Mouse (Mus musculus) olfactory bulb, adult 2 months (tissue): ENCODE data around the gene Dgkb. TPM values are rescaled to one million over a fixed set of nuclear protein-coding genes. Genes with fewer than 3 reads are reported as not detected.

Experiments used
- H3K27ac ChIP-seq: fragments of 200-500 bp; 2 replicates; pipeline ENCODE4 v1.5.1; 2012; ENCODE audit warnings: low read depth, low read length; ENCODE audit not compliant: insufficient read depth
- H3K4me1 ChIP-seq: fragments of 200-500 bp; 2 replicates; pipeline ENCODE4 v1.6.1; 2012; ENCODE audit warnings: low read length; ENCODE audit not compliant: control insufficient read depth, insufficient read depth
- H3K4me3 ChIP-seq: fragments of 200-500 bp; 2 replicates; pipeline ENCODE4 v1.5.1; 2012; ENCODE audit warnings: mild to moderate bottlenecking, low read depth, low read length, moderate library complexity; ENCODE audit not compliant: insufficient read depth
- CTCF ChIP-seq: fragments of 200-500 bp; IDR thresholded peaks from 2 replicates; pipeline ENCODE4 v1.5.1; 2012; ENCODE audit warnings: low read depth, mild to moderate bottlenecking, low read length, moderate library complexity; ENCODE audit not compliant: insufficient read depth
- POLR2A ChIP-seq: fragments of 200-500 bp; IDR thresholded peaks from 2 replicates; pipeline ENCODE4 v1.6.1; 2012; ENCODE audit warnings: mild to moderate bottlenecking, low read depth, low read length, moderate library complexity; ENCODE audit not compliant: insufficient read depth
- WGBS: fragments of 180-500 bp; shearing (Covaris S2); methylation state at CpG from one replicate; pipeline ENCODE4 v1.1.7; 2018; 5-methylcytosine and 5-hydroxymethylcytosine counted together
- polyA plus RNA-seq: library from polyadenylated mRNA; stranded (reverse); fragments of >200 nt; gene quantifications from 2 replicates; pipeline ENCODE4 v1.2.4, GENCODE M21; 2012; ENCODE audit warnings: low replicate concordance; ENCODE audit not compliant: missing spikeins, insufficient read depth, insufficient read length

Dgkb gene
- polyA plus RNA-seq, 1 experiment = not detected

DNA sequence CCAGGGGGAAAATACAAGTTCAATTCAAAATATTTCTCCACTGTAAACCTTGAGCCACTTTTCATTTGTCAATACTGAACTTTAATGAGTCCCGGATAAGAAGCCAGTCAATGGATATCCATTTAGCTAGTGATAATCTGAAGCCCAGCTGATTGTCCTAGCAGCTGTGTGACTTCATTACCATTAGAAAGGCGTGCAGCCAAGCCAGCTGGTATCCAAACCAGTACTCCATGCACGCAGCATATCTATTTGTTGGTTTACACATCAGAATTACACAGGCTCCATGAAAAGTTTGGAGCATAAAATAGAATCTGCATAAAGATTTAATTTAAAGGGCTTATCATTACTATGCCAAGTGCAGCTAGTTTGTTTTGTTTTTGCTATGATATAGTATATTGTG, 486.3 kb downstream of the Dgkb start:
- 41% methylated on average over 3 of the region's 3 CpGs for WGBS
- TF ChIP-seq CTCF (no peak), POLR2A (no peak)
- Histone ChIP-seq H3K4me3 (no peak overlapping the region), H3K4me1 (no peaks in the 10 kb centered on the region), H3K27ac (no peak overlapping the region)

DNA sequence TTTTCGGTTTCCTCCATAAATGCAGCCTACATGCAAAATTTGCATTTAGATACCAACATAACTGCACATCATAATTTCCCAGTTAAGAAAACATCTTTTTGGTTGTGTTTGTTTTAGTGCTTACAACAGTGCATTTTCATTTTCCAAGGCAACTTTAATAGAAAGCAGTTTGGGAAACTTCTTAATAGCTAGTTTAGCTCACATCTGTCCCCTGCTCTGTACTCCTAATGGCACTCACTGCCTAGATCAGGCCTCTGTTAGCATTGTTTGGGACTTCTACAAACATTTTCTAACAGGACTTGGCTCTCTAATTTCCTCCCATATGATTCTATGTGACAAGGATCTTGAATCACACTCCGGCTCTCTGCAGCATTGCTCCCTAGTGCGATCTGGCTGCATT, 486.7 kb downstream of the Dgkb start:
- Histone ChIP-seq H3K4me3 (no peak overlapping the region), H3K4me1 (no peaks in the 10 kb centered on the region), H3K27ac (no peak overlapping the region)
- 53% methylated on average over 3 of the region's 3 CpGs for WGBS
- TF ChIP-seq POLR2A (no peak), CTCF (no peak)

DNA sequence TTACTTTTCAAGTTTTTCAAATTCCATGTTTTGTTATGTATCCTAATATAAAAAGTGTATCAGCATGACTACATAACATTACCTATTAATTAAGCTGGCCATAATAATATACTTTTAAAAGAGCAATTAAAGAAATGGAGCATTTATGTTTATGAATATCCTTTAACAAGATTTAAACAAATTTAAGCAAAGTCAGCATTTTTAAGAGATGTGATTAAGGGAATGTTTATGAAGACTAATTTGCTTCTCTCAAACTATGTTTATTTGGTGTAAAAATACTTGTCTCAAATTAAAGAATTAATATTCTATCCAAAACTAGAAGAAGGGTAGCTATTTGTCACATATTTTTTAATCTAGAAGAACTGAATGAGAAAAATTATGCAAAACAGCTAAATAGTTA, 492.4 kb downstream of the Dgkb start:
- Histone ChIP-seq H3K4me3 (no peak overlapping the region), H3K4me1 (no peaks in the 10 kb centered on the region), H3K27ac (no peak overlapping the region)
- no peak for TF ChIP-seq CTCF

DNA sequence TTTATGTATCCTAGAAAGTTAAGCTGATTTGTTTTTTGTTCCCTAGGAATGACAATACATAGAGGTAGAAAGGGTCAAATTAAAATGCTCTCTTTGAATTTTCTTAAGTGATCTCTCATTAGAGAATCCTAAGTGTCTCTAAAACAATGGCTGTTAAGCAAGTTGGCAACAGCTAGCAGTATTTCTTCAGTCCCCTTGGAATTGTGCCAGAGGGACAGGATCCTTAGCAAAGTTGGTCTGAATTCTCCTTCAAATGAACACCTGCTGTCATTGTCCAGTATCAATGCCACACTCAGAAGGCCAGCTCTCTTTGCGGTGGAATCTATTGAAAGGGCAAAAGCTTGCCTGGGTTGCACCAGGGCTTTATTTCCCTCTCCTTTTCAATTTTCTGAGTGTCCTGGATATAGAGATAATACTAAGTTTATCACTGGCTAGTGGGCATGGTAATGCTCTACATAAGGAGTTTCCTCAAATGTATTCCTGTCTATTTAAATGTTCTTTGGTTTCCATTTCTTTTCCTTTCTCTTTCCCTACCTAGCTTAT, 510.3 kb downstream of the Dgkb start:
- no peak for TF ChIP-seq CTCF
- TF ChIP-seq POLR2A = no peak
- Histone ChIP-seq H3K4me1 (no peaks in the 10 kb centered on the region), H3K27ac (no peak overlapping the region), H3K4me3 (no peak overlapping the region)
- WGBS = 59% methylated on average over 1 of the region's 1 CpGs

DNA sequence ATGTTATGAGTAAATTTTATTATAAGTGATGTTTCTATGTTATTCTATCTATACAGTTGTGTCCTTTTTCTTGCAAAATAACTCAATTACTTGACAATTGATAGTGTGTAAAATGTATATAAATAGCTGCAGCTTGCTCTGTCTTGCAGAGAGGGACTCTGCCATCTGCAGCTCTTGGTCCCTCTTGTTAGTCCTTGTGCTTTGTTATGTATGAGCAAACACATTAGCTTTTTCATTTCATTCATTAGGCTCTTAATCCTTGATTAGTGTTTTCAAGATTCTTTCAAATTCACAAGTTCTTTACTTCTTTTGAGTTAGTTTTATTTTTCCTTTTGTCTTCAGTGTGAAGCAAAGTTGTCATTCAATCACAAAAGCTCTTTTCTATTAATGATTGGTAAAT, 511.3 kb downstream of the Dgkb start:
- TF ChIP-seq CTCF (no peak), POLR2A (no peak)

DNA sequence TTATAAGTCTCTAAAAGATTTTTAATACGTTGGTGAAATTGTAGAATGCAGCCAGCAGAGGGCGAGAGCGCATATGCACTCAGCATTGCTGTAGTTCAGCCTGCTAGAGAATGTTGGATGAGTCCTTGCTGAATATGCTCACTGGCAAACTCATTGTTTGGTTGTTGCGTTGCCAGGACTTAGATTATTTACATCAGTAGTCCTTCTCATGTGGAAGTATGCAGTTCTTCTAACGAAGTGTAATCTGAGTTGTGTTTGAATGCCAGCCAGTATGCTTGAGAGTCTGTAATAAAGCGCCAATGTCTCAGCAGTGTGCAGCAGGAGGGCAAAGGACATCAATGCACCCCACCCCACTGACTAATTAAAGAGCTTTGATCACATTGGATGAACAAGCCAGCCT, 525.1 kb downstream of the Dgkb start:
- Histone ChIP-seq H3K4me3 (no peak overlapping the region), H3K27ac (no peak overlapping the region), H3K4me1 (no peaks in the 10 kb centered on the region)
- 10% methylated on average over 6 of the region's 6 CpGs for WGBS
- no peak for TF ChIP-seq POLR2A
- no peak for TF ChIP-seq CTCF

More for the DNA sequence above, 511.3 kb downstream of the Dgkb start:
- Histone ChIP-seq H3K27ac (no peak overlapping the region), H3K4me3 (no peak overlapping the region), H3K4me1 (no peaks in the 10 kb centered on the region)

DNA sequence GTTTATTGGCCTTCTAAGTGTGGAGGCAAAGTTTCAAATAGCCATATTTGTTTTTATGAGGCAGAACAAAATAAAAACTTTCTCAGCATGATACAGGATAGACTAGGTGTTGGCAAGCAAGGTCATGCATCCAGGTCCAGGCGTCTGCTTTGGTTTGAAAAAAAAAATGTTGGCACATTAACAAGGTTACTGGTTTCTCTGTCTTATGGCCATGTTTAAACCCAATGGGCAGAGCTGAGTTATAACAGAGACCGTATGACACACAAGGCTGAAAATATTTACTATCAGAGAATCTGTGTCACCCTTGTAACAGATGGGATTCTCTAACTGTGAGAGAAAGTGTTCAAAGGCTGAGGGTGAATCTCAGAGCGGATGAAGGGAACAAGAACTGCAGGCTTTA, 535.0 kb downstream of the Dgkb start:
- no peak overlapping the region for H3K4me3 ChIP-seq

DNA sequence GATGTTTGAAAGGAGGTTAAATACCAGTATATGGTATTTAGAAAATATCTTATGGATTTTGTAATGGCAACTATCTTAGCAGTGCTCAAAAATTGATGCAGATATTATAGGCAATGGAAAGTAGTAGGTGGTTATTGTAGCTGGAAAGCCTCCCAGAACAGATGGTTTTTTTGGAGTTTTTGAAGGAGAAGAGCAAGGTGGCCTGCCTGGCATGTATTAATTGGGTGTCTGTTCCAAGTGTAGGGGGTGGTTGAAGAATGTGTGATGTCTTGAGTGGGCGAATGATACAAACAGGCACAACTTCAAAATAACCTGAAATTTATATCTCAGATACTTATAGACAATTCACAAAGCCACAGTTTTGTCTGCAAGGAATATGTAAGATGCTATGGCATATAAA, 538.9 kb downstream of the Dgkb start:
- H3K27ac ChIP-seq = no peak overlapping the region
- H3K4me1 ChIP-seq = no peaks in the 10 kb centered on the region
- TF ChIP-seq CTCF (no peak), POLR2A (no peak)
- 59% methylated on average over 1 of the region's 1 CpGs for WGBS
- H3K4me3 ChIP-seq = no peak overlapping the region

More for the DNA sequence above, 535.0 kb downstream of the Dgkb start:
- 94% methylated on average over 3 of the region's 3 CpGs for WGBS
- TF ChIP-seq CTCF = no peak
- TF ChIP-seq POLR2A = no peak
- no peak overlapping the region for H3K27ac ChIP-seq
- no peaks in the 10 kb centered on the region for H3K4me1 ChIP-seq

DNA sequence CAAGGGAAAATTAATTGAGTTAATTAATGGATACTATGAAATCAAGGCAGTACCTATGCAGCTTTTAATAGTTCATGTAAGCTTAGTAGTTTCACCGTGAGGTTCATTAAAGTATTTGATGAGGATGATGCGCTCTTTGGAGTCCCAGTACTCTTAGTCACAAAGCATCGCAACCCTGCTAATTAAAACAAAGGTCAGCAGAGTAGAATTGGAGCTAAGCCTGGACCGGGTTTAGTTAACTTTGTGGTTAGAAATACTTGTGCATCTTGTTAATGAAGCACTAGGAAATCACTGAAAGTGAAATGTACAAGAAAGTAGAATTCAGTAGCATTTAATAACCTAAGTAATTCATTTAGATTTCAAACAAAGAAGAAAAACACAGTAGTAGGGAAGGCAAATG, 544.0 kb downstream of the Dgkb start:
- H3K4me3 ChIP-seq = no peak overlapping the region
- no peak overlapping the region for H3K27ac ChIP-seq
- TF ChIP-seq POLR2A (no peak), CTCF (no peak)
- WGBS = 46% methylated on average over 4 of the region's 4 CpGs
- H3K4me1 ChIP-seq = no peaks in the 10 kb centered on the region

DNA sequence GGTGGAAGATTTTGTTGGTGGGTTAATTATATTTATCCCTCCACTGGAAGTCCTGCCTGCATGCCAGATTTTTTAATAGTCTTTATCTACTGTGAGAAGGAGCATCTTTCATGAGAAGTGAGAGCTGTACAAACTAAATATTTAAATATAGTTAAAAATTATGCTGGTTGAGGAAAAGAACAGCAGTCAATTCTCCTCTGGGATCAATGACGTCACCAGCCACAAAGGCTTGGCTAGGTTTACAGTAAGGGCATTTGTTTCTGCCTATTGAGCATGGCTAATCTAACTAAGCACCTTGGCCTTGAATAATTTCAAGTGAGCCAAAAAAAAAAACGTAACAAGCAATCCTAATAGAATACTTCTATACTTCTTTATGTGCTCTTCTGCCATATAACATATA, 554.1 kb downstream of the Dgkb start:
- Histone ChIP-seq H3K4me1 (no peaks in the 10 kb centered on the region), H3K27ac (no peak overlapping the region), H3K4me3 (no peak overlapping the region)
- TF ChIP-seq CTCF = no peak
- TF ChIP-seq POLR2A = no peak
- WGBS = 54% methylated on average over 2 of the region's 2 CpGs
